Mouse (Mus musculus) bone marrow macrophage, adult 2 months (primary cell): ENCODE measurements around the gene Tomt. TPM values are rescaled to one million over a fixed set of nuclear protein-coding genes. Genes with fewer than 3 reads are reported as not detected.
"Not testable (repeated sequence)": the region's sequence is repeated elsewhere in the genome, so short reads cannot be mapped to it uniquely, and the experiment has no call there.

ENCODE experiments used
- H3K27ac ChIP-seq: 2 replicates; pipeline ENCODE4 v1.5.1; 2012; ENCODE audit warnings: low read depth, low read length; ENCODE audit not compliant: insufficient read depth
- H3K4me1 ChIP-seq: 2 replicates; pipeline ENCODE4 v1.6.1; 2012; ENCODE audit warnings: low read length; ENCODE audit not compliant: control insufficient read depth, insufficient read depth
- H3K4me3 ChIP-seq: 2 replicates; pipeline ENCODE4 v1.5.1; 2012; ENCODE audit warnings: mild to moderate bottlenecking, low read length, moderate library complexity; ENCODE audit not compliant: insufficient read depth
- CTCF ChIP-seq: IDR thresholded peaks from 2 replicates; pipeline ENCODE4 v1.5.1; 2012; ENCODE audit warnings: low read depth, mild to moderate bottlenecking, low read length, moderate library complexity
- POLR2A ChIP-seq: IDR thresholded peaks from 2 replicates; pipeline ENCODE4 v1.6.1; 2012; ENCODE audit warnings: mild to moderate bottlenecking, low read depth, low read length, borderline replicate concordance
- polyA plus RNA-seq: library from polyadenylated mRNA; stranded (reverse); fragments of >200 nt; gene quantifications from 2 replicates; pipeline ENCODE4 v1.2.4, GENCODE M21; 2012; ENCODE audit not compliant: missing spikeins, insufficient read depth, insufficient read length

Tomt gene
- 0.29 TPM in 1 of 2 replicates, not detected in the other for polyA plus RNA-seq

DNA sequence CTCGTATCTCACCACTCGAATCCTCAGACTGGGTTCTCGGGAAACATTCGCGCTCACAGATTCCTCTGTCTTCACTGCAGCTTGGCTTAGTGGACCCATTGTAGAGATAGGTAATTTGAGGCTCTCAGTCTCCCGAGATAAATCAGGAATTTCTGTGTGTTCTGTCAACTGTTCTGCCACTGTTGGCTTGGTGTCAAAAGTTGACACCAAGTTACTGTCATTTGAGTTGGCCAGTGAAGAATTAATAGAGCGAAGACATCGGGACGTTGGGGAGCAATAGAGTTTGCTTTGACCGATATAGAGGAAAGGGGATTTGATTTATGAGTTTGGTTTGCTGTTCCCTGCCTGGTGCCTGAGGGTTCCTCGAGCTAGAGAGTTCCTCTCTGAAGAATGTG is at the start of gene Tomt:
Tomt (minus strand) TSS at position 73 of the 395 bp plus-strand sequence.
- Histone ChIP-seq H3K4me3 (peak within 1 kb of the TSS; percentile 65), H3K4me1 (peaks cover 31% of the 10 kb centered on the region), H3K27ac (peak within 1 kb of the TSS; percentile 96)
- TF ChIP-seq CTCF (no peak), POLR2A (no peak)

DNA sequence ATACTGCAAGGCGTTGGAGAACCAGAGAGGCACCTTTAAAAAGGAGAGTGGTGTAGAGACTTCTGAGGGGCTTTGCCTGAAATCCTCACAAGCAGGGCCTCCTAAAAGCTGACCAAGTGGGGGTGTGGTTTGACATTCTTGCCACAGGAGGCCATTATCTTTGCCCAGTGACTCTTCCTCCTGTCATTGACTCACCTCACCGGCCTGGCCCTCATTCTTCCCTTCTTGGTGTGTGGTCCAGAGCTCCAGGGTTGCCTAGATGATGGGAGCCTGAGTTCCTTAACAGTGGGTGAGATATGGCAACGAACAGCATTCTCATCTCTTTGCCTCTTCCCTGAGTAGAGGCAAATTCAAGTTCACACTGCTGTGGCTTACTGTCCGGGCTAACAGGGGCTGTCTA is 49.7 kb upstream of the Tomt start:
- TF ChIP-seq CTCF (no peak), POLR2A (no peak)
- Histone ChIP-seq H3K27ac (no peak overlapping the region), H3K4me3 (no peak overlapping the region), H3K4me1 (peaks cover 23% of the 10 kb centered on the region)

DNA sequence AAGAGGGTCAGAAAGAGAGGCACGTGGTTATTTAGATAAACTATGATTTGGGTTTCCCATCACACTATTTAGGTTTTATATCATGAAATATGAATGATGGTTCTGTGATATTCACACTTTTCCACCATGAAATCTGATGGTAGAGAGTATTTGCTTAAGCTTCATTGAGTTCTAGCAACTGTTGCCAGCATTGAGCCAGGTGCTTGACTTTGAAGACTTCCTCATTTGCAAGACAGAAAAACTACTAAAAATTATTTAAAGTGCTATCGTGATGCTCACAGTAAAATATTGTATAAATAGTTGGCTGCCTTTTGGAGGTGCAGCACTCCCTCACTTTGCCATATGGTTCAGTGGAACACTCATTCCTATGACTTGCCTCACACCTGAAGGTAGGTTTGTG is 49.1 kb upstream of the Tomt start:
- TF ChIP-seq POLR2A (no peak), CTCF (no peak)
- Histone ChIP-seq H3K4me1 (peaks cover 23% of the 10 kb centered on the region), H3K4me3 (no peak overlapping the region), H3K27ac (no peak overlapping the region)

DNA sequence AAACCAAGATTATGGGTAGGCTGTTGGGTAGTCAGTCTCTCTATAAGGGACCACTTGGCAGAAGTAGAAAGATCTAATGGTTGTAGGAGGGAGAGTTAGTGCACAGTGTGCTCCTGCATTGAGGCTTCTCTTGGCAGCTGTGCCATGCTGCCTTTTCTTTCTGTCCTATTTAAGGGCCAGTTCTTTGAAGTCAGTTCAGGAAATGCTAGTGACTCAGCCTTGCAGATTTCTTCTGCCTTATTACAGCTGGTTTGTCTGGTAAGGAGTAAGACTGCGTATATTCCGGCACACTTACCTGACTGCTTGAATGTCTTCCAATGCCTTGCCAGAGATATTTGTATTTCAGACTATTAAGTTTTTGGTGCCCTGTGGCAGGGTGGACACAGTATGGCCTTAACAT is 48.0 kb upstream of the Tomt start:
- peaks cover 20% of the 10 kb centered on the region for H3K4me1 ChIP-seq
- no peak overlapping the region for H3K4me3 ChIP-seq
- H3K27ac ChIP-seq = no peak overlapping the region
- TF ChIP-seq POLR2A (no peak), CTCF (no peak)

DNA sequence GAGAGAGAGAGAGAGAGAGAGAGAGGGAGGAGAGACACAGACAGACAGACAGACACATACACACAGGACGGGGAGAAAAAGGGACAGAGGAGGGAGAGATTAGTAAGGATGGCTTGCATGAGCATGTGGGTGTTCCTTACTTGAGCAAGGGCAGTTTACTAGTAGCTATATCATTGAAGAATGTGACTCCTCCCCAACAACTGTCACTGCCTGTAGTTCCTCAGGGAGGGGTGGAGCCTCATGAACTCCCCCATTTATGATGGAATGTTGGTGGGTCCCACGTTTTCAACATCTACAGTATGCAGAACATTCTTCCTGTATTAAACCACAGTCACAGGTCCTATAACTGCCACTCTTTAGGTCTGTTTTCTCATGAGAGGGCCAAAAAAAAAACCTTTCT is 45.9 kb upstream of the Tomt start:
- no peak overlapping the region for H3K4me3 ChIP-seq
- no peak overlapping the region for H3K27ac ChIP-seq
- TF ChIP-seq CTCF = no peak
- TF ChIP-seq POLR2A = no peak
- H3K4me1 ChIP-seq = peaks cover 25% of the 10 kb centered on the region

DNA sequence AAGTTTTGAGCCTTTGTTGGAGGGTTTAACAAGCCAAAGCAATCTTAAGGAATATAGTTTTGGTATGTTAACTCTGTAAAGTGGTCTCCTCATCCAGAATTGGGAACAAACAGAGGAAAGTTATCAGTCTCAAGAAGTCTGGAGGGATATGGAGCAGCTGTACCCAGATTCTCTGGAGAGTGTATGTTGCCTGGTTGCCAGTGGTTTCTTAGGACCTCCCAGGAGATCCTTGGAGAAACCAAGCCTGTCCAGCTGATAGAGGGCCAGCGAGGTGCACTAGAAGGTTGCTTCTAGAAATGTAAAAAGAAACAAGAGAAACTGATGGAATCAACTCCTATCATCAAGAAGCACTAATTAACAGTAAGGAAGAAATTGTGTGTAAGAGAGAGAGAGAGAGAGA is 45.5 kb upstream of the Tomt start:
- Histone ChIP-seq H3K27ac (no peak overlapping the region), H3K4me3 (no peak overlapping the region), H3K4me1 (peaks cover 24% of the 10 kb centered on the region)
- TF ChIP-seq CTCF = no peak

DNA sequence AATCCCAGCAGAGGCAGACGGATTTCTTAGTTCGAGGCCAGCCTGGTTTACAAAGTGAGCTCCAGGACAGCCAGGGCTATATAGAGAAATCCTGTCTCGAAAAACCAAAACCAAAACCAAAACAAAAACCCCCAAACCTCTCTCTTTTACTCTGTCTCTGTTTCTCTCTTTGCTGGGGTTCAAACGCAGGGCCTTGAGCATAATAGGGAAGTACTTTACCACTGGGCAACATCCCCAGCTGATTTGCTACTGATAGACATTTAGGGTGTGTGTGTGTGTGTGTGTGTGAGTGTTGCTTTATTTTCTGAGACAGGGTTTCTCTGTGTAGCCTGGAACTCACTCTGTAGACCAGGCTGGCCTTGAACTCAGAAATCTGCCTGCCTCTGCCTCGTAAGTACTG is 42.8 kb upstream of the Tomt start:
- Histone ChIP-seq H3K4me1 (peaks cover 11% of the 10 kb centered on the region), H3K27ac (0 out of 2 replicates have a peak overlapping the region, but pooled peaks have one; percentile 21)
- H3K4me3 ChIP-seq = not testable (repeated sequence)

DNA sequence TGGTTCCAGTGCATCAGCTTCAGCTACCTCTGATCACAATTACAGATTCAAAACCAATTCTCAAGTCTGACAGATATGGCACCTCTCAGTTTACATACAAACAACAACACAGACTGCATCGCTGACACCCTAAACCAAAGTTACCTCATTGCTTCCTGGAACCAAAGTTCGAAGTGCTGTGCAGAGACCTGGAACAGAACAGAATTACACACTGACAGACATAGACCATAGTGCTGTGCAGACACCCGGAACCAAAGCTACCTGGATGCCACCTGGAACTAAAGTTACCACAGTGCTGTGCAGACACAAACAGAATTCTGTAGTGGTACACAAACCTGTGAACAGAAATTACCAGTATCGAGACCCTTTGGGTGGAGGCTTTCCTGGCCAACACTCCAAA is 33.6 kb upstream of the Tomt start:
- TF ChIP-seq CTCF (no peak), POLR2A (no peak)
- Histone ChIP-seq H3K4me1 (peaks cover 22% of the 10 kb centered on the region), H3K4me3 (no peak overlapping the region), H3K27ac (no peak overlapping the region)

DNA sequence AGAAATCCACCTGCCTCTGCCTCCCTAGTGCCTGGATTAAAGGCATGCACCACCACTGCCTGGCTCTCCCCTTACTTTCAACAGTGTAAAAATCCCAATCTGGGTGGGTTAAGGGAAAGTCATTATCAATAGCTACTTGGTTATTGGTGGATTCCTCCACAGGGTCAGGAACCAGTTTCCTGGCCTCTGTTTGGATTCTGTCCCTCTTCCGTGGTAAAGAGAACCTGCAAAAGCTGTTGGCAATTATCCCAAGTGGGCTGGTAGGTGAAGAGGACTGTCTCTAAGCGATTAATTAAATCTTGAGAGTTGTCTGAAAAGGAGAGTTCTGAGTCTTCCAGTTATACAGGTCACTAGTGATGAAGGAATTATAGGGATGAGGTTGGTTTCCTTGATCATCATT is 32.2 kb upstream of the Tomt start:
- Histone ChIP-seq H3K4me3 (no peak overlapping the region), H3K27ac (no peak overlapping the region), H3K4me1 (peaks cover 22% of the 10 kb centered on the region)
- no peak for TF ChIP-seq POLR2A
- no peak for TF ChIP-seq CTCF

DNA sequence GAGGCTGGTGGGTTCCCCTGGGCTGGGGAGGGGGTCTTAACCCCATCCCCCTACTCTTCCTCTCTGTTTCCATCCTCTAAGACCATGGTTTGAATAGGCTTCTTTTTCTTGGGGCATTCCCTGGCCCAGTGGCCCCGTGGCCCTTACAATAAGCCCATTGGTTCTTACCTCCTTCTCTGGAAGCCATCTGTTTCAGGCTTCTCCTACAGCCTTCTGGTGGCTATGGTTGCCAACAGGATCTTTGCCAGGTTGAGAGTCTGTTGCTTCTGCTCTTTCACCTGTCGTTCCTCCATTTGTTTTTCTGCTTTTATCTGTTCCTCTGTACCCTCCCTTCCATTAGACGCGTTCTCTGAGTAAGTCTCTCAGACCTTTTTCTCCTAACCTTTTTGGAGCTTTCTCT is 31.4 kb upstream of the Tomt start:
- Histone ChIP-seq H3K4me3 (no peak overlapping the region), H3K27ac (no peak overlapping the region), H3K4me1 (peaks cover 23% of the 10 kb centered on the region)
- no peak for TF ChIP-seq POLR2A
- no peak for TF ChIP-seq CTCF

DNA sequence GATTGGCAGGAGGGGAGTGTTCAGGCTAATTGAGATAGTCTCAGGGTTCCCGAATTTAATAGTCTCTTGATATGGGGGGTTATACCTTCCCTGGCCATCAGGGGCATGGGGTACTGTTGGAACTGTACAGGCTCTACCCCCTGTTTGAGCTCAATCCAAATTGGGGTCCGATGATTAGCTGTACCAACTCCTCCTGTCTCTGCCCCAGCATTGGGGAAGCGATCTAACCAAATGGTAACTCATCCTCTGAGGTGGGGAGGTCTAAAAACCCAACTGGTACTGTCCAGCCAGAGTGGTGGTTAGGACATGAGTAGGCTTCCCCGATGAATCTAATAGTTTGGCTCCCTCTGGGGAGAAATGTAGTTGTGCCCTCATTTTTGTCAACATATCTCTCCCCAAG is 30.8 kb upstream of the Tomt start:
- Histone ChIP-seq H3K4me3 (no peak overlapping the region), H3K27ac (no peak overlapping the region), H3K4me1 (peaks cover 26% of the 10 kb centered on the region)
- TF ChIP-seq POLR2A = no peak
